Mouse (Mus musculus) kidney, postnatal 25 days (tissue): Measurements from ENCODE around the gene Jkamp.
"Not testable (repeated sequence)": the region's sequence is repeated elsewhere in the genome, so short reads cannot be mapped to it uniquely, and the experiment has no call there.

Experiments used
- DNase-seq, 2 experiments: peaks; one replicate each; pipeline ENCODE4 v3.0.0; 2021; ENCODE audit warnings: mixed read lengths in 2 of 2

Jkamp gene

GRCm38 (mm10) chr12:72085329-72086165, at the start of gene Jkamp, which contains the start of gene L3hypdh:
TSS of gene Jkamp (plus strand) at chr12:72085589.
TSS of gene L3hypdh (minus strand) at chr12:72085439.
- peak; percentile 100 for DNase-seq

GRCm38 (mm10) chr12:72036097-72036661, 49.2 kb upstream of the Jkamp start:
- DNase-seq: peak in 1 of 2 experiments; percentile 14

GRCm38 (mm10) chr12:72037049-72037448, 48.3 kb upstream of the Jkamp start:
- no peak for DNase-seq

GRCm38 (mm10) chr12:72038866-72039265, 46.5 kb upstream of the Jkamp start:
- no peak for DNase-seq

GRCm38 (mm10) chr12:72039501-72039900, 45.9 kb upstream of the Jkamp start:
- DNase-seq: no peak

GRCm38 (mm10) chr12:72041238-72041637, 44.2 kb upstream of the Jkamp start:
- no peak for DNase-seq

- DNase-seq: no peak
These were observed 37.9 kb upstream of the Jkamp start for GRCm38 (mm10) chr12:72047513-72047912.

- DNase-seq: not testable (repeated sequence)
These were observed 35.2 kb upstream of the Jkamp start for GRCm38 (mm10) chr12:72050156-72050555.

GRCm38 (mm10) chr12:72050821-72051220, 34.6 kb upstream of the Jkamp start:
- DNase-seq: no peak

- DNase-seq: no peak
These were observed 32.8 kb upstream of the Jkamp start for GRCm38 (mm10) chr12:72052571-72052970.

- peak in 1 of 2 experiments; percentile 39 for DNase-seq
These were observed 32.1 kb upstream of the Jkamp start for GRCm38 (mm10) chr12:72053303-72053702.

GRCm38 (mm10) chr12:72053851-72054250, 31.5 kb upstream of the Jkamp start:
- DNase-seq: no peak

- no peak for DNase-seq
These were observed 27.6 kb upstream of the Jkamp start for GRCm38 (mm10) chr12:72057780-72058179.

- peak in 1 of 2 experiments; percentile 16 for DNase-seq
These were observed 15.6 kb upstream of the Jkamp start for GRCm38 (mm10) chr12:72069626-72070326.

- peak; percentile 81 to 83 for DNase-seq
These were observed 14.8 kb upstream of the Jkamp start, which contains the start of gene Gpr135 for GRCm38 (mm10) chr12:72070327-72071269. TSS of gene Gpr135 (minus strand) at chr12:72071125.

GRCm38 (mm10) chr12:72078248-72078647, 7.1 kb upstream of the Jkamp start:
- peak; percentile 25 to 64 for DNase-seq

- DNase-seq: no peak
These were observed 3.4 kb upstream of the Jkamp start for GRCm38 (mm10) chr12:72081961-72082360.

- peak; percentile 44 to 67 for DNase-seq
These were observed 3.0 kb upstream of the Jkamp start for GRCm38 (mm10) chr12:72082370-72082769.

GRCm38 (mm10) chr12:72083265-72083664, 2.1 kb upstream of the Jkamp start:
- DNase-seq: no peak

- DNase-seq: peak; percentile 84 to 94
These were observed 947 bp upstream of the Jkamp start for GRCm38 (mm10) chr12:72084261-72085023.

- no peak for DNase-seq
These were observed 413 bp upstream of the Jkamp start for GRCm38 (mm10) chr12:72085024-72085328.
